Mouse (Mus musculus) heart, postnatal 0 days (tissue): Measurements from ENCODE around the gene Hbb-y. TPM values are rescaled to one million over a fixed set of nuclear protein-coding genes. Genes with fewer than 3 reads are reported as not detected.
"Not testable (repeated sequence)": the region's sequence is repeated elsewhere in the genome, so short reads cannot be mapped to it uniquely, and the experiment has no call there.

Experiments
- ATAC-seq: fragments of 200-750 bp; cut with Nextera tagmentation; 2 replicates; pipeline ENCODE4 v1.8.0; 2017; ENCODE audit warnings: low read depth, moderate number of reproducible peaks, moderate library complexity; ENCODE audit not compliant: insufficient read depth
- DNase-seq: peaks from one replicate; pipeline ENCODE4 v3.0.0-alpha.2; 2016; ENCODE audit warnings: low spot score
- H3K27ac ChIP-seq: fragments of 300-500 bp; sonication (generic); 2 replicates; pipeline ENCODE4 v1.5.1; 2014; ENCODE audit warnings: low read depth, mild to moderate bottlenecking
- H3K27me3 ChIP-seq: fragments of 300-500 bp; sonication (generic); 2 replicates; pipeline ENCODE4 v1.6.1; 2014; ENCODE audit warnings: low read length, mixed read lengths; ENCODE audit not compliant: control insufficient read depth, insufficient read depth
- H3K36me3 ChIP-seq: fragments of 300-500 bp; sonication (generic); replicated peaks from 2 replicates; pipeline ENCODE4 v1.6.1; 2014; ENCODE audit warnings: low read length, mixed read lengths; ENCODE audit not compliant: control insufficient read depth, insufficient read depth
- H3K4me1 ChIP-seq: fragments of 300-500 bp; sonication (generic); 2 replicates; pipeline ENCODE4 v1.6.1; 2014; ENCODE audit warnings: antibody characterized with exemption; ENCODE audit not compliant: control insufficient read depth, insufficient read depth
- H3K4me2 ChIP-seq: fragments of 300-500 bp; sonication (generic); 2 replicates; pipeline ENCODE4 v1.6.1; 2014; ENCODE audit warnings: low read depth, mild to moderate bottlenecking, low read length, moderate library complexity
- H3K4me3 ChIP-seq: fragments of 300-500 bp; sonication (generic); 2 replicates; pipeline ENCODE4 v1.5.1; 2014; ENCODE audit warnings: low read depth, low read length
- H3K9ac ChIP-seq: fragments of 300-500 bp; sonication (generic); replicated peaks from 2 replicates; pipeline ENCODE4 v1.6.1; 2014; ENCODE audit warnings: low read depth, low read length, mixed read lengths
- H3K9me3 ChIP-seq: fragments of 300-500 bp; sonication (generic); replicated peaks from 2 replicates; pipeline ENCODE4 v1.6.1; 2016; ENCODE audit warnings: low read length; ENCODE audit not compliant: control insufficient read depth
- CTCF ChIP-seq: IDR thresholded peaks from 2 replicates; pipeline ENCODE4 v1.5.1; 2016; ENCODE audit warnings: antibody characterized with exemption, control low read depth, low read depth
- EP300 ChIP-seq: IDR thresholded peaks from 2 replicates; pipeline ENCODE4 v1.6.1; 2016; ENCODE audit warnings: antibody characterized with exemption, low read depth
- WGBS: fragments of 180-500 bp; shearing (Covaris S2); extraction: QIAGEN DNeasy Blood & Tissue Kit; methylation state at CpG from one replicate; pipeline ENCODE4 v1.1.7; 2014; 5-methylcytosine and 5-hydroxymethylcytosine counted together
- polyA plus RNA-seq: library from polyadenylated mRNA; unstranded; fragments of >200 nt; fragmentation: Nextera tagmentation; extraction: Ambion mirVana; gene quantifications from 2 replicates; pipeline ENCODE4 v1.2.1, GENCODE M21; 2015
- total RNA-seq: library from RNA; depleted of rRNA; stranded (reverse); fragments of >200 nt; gene quantifications from 2 replicates; pipeline ENCODE4 v1.2.3, GENCODE M21; 2014; ENCODE audit warnings: low replicate concordance

The Hbb-y gene
- total and polyA plus RNA-seq, 2 experiments from 2014 or later: 0.80 to 2.7 TPM

DNA sequence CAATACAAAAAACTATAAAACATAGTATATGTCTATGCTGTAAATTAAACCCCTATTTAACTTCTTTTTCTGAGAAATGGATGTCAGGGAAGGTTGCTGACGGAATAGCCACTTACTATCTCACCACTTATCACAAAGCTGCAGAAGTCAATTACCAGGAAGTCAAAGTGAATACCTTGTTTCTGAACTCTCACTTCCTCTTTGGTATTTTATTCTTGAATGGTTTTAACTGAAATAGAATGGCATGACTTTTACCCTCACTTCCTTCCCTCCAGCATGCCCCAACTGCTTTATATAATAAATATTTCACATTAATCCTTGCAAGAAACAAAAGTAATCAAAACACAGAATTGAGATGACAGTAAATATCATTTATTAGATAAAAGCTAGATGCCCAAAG, 40.8 kb downstream of the Hbb-y start:
- Histone ChIP-seq H3K27ac (no peak overlapping the region), H3K9me3 (no peaks in the 10 kb centered on the region), H3K4me3 (no peak overlapping the region), H3K27me3 (no peaks in the 10 kb centered on the region), H3K4me2 (no peak overlapping the region), H3K36me3 (no peaks in the 10 kb centered on the region), H3K9ac (no peak overlapping the region), H3K4me1 (no peaks in the 10 kb centered on the region)
- 33% methylated on average over 1 of the region's 1 CpGs for WGBS
- TF ChIP-seq CTCF: no peak
- no peak for TF ChIP-seq EP300
- DNase-seq (no peak), ATAC-seq (no peak)

GRCm38 (mm10) chr7:103811223-103811845, 41.7 kb downstream of the Hbb-y start:
- DNase-seq (no peak), ATAC-seq (no peak)
- H3K27me3 ChIP-seq: no peaks in the 10 kb centered on the region
- WGBS: 59% methylated on average over 1 of the region's 1 CpGs
- H3K4me3 ChIP-seq: no peak overlapping the region
- H3K4me1 ChIP-seq: no peaks in the 10 kb centered on the region
- H3K9ac ChIP-seq: no peak overlapping the region
- H3K36me3 ChIP-seq: no peaks in the 10 kb centered on the region
- TF ChIP-seq CTCF (no peak), EP300 (no peak)
- H3K27ac ChIP-seq: no peak overlapping the region
- no peak overlapping the region for H3K4me2 ChIP-seq
- no peaks in the 10 kb centered on the region for H3K9me3 ChIP-seq

DNA sequence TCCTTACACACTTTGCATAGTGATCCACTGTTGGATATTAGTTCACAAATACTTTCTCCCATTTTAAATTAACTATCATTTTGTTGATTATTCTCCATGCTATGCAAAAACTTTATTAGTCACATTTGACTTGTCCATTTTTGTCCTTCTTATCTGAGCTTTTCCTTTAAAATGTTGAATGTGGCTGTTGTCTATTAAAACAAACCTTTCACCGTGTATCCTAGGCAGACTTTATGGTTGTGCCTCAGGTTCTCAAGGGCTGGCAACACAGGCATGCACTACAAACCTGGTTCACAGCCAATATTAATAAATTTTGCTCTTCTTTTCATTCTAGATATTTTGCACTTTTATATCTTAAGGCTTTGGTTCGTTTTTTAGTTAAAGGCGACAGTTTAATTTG, 42.3 kb downstream of the Hbb-y start:
- Histone ChIP-seq H3K9ac (no peak overlapping the region), H3K4me1 (no peaks in the 10 kb centered on the region), H3K4me3 (no peak overlapping the region), H3K36me3 (no peaks in the 10 kb centered on the region), H3K9me3 (no peaks in the 10 kb centered on the region), H3K27me3 (no peaks in the 10 kb centered on the region), H3K27ac (no peak overlapping the region), H3K4me2 (no peak overlapping the region)
- no peak for DNase-seq
- 64% methylated on average over 3 of the region's 3 CpGs for WGBS
- no peak for TF ChIP-seq EP300
- TF ChIP-seq CTCF: no peak
- no peak for ATAC-seq

DNA sequence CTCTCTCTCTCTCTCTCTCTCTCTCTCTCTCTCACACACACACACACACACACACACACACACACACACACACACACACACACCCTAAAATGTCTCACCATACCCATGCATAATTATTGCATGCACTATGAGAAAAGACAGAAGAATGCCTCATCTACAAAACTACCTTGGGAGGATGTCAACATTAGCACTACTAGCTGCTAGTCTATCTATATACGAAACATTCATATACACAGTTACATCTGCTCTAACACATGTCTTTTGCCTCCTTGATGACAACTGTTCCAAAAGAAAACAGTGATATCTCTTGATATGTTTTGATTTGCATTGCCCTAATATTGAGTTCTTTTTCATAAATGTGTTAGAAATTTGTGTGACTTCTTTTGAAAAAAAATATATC, 42.7 kb downstream of the Hbb-y start:
- no peak for TF ChIP-seq CTCF
- TF ChIP-seq EP300: no peak
- no peaks in the 10 kb centered on the region for H3K4me1 ChIP-seq
- H3K27ac ChIP-seq: no peak overlapping the region
- H3K36me3 ChIP-seq: no peaks in the 10 kb centered on the region
- H3K4me3 ChIP-seq: no peak overlapping the region
- no peak for DNase-seq
- no peaks in the 10 kb centered on the region for H3K9me3 ChIP-seq
- ATAC-seq: no peak
- 74% methylated on average over 1 of the region's 1 CpGs for WGBS
- H3K9ac ChIP-seq: no peak overlapping the region
- no peaks in the 10 kb centered on the region for H3K27me3 ChIP-seq
- H3K4me2 ChIP-seq: no peak overlapping the region

- H3K36me3 ChIP-seq: no peaks in the 10 kb centered on the region
- no peak overlapping the region for H3K4me2 ChIP-seq
- H3K27me3 ChIP-seq: no peaks in the 10 kb centered on the region
- DNase-seq (no peak), ATAC-seq (no peak)
- WGBS: 38% methylated on average over 1 of the region's 1 CpGs
- H3K9ac ChIP-seq: no peak overlapping the region
- H3K9me3 ChIP-seq: no peaks in the 10 kb centered on the region
- no peak overlapping the region for H3K4me3 ChIP-seq
- no peaks in the 10 kb centered on the region for H3K4me1 ChIP-seq
- TF ChIP-seq CTCF (no peak), EP300 (no peak)
- H3K27ac ChIP-seq: no peak overlapping the region
These were observed 43.2 kb downstream of the Hbb-y start for GRCm38 (mm10) chr7:103809801-103810155.

DNA sequence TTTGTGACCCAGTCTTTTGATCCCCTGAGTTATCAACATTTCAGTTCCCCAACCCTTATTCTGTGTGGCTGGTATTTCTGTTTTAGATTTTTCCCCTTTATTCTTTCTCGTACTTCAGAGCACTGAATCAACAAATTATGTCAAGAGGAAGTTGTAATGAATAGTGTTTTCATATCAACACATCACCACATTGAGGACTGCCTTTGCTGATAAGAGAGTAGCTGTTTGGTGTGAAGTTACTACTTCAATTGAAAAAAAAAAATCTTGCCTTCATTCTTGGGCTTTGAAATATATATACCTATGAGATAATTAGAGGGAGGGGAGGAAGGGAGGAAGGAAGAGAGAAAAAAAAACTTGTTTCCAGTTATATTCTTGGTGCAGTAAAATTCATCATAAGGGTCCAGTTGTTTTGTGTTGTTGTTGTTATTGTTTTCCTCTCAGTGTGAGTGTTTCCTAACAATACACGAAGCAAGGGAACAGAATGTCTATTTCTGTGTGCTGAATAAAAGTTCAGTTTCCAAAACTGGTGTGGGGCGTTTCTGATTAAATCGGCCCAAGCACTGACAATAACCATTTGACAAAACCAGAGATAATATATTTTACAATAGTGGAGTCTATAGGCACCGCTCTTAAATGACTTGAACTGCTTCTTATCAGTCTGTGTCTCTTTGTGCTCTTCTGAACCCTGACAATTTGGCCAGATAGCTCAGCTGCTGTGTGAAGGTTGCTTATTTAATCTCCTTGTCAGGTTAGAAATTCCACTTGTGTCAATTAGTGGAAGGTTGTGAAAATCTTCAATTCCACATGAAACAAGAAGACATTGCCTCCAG, 43.8 kb downstream of the Hbb-y start:
- Histone ChIP-seq H3K4me3 (no peak overlapping the region), H3K36me3 (no peaks in the 10 kb centered on the region), H3K9ac (no peak overlapping the region), H3K4me2 (no peak overlapping the region), H3K9me3 (no peaks in the 10 kb centered on the region), H3K27me3 (no peaks in the 10 kb centered on the region), H3K4me1 (no peaks in the 10 kb centered on the region), H3K27ac (no peak overlapping the region)
- ATAC-seq (no peak), DNase-seq (no peak)
- 21% methylated on average over 5 of the region's 5 CpGs for WGBS
- TF ChIP-seq EP300: no peak
- TF ChIP-seq CTCF: no peak

GRCm38 (mm10) chr7:103808120-103808519, 44.9 kb downstream of the Hbb-y start:
- DNase-seq, H3K36me3 ChIP-seq, H3K9ac ChIP-seq, H3K9me3 ChIP-seq, H3K4me3 ChIP-seq, H3K4me2 ChIP-seq, H3K27me3 ChIP-seq, H3K4me1 ChIP-seq, ATAC-seq, H3K27ac ChIP-seq: not testable (repeated sequence)
- WGBS: 71% methylated on average over 2 of the region's 2 CpGs
